Mouse (Mus musculus): ENCODE measurements around the gene Tmcc1. TPM values are rescaled to one million over a fixed set of nuclear protein-coding genes. Genes with fewer than 3 reads are reported as not detected.

Gene Tmcc1
- polyA plus RNA-seq, 1 experiment = 24.4 TPM

- Histone ChIP-seq H3K4me1 (replicated peaks; ENCODE audit: control insufficient read depth, insufficient read depth, low read length) (peaks cover 10% of the 10 kb centered on the region), H3K36me3 (ENCODE audit: control insufficient read depth, insufficient read depth, low read length) (no peaks in the 10 kb centered on the region), H3K4me3 (ENCODE audit: control insufficient read depth, insufficient read depth, low read length) (no peak overlapping the region), H3K27ac (ENCODE audit: control insufficient read depth, insufficient read depth, low read length) (no peak overlapping the region), H3K27me3 (ENCODE audit: control insufficient read depth, insufficient read depth, low read length) (no peaks in the 10 kb centered on the region)
- DNase-seq = no peak
- TF ChIP-seq POLR2A (IDR thresholded peaks at IDR 0.05; ENCODE audit: control insufficient read depth, extremely low read depth, insufficient read depth, low read length, poor library complexity) (no peak), CTCF (IDR thresholded peaks at IDR 0.05; ENCODE audit: borderline replicate concordance, control insufficient read depth, extremely low read depth, insufficient read depth, low read length, poor library complexity) (no peak)
- WGBS = 69% methylated on average over 7 of the region's 7 CpGs
These were observed 189.2 kb downstream of the Tmcc1 start for GRCm38 (mm10) chr6:116004069-116004468.

- Histone ChIP-seq H3K27me3 (ENCODE audit: control insufficient read depth, insufficient read depth, low read length) (no peaks in the 10 kb centered on the region), H3K4me1 (replicated peaks; ENCODE audit: control insufficient read depth, insufficient read depth, low read length) (peaks cover 10% of the 10 kb centered on the region), H3K27ac (ENCODE audit: control insufficient read depth, insufficient read depth, low read length) (no peak overlapping the region), H3K4me3 (ENCODE audit: control insufficient read depth, insufficient read depth, low read length) (no peak overlapping the region), H3K36me3 (ENCODE audit: control insufficient read depth, insufficient read depth, low read length) (no peaks in the 10 kb centered on the region)
- no peak for DNase-seq
- no peak for TF ChIP-seq POLR2A (IDR thresholded peaks at IDR 0.05; ENCODE audit: control insufficient read depth, extremely low read depth, insufficient read depth, low read length, poor library complexity)
- TF ChIP-seq CTCF (IDR thresholded peaks at IDR 0.05; ENCODE audit: borderline replicate concordance, control insufficient read depth, extremely low read depth, insufficient read depth, low read length, poor library complexity) = no peak
- 43% methylated on average over 5 of the region's 5 CpGs for WGBS
These were observed 189.8 kb downstream of the Tmcc1 start for GRCm38 (mm10) chr6:116003516-116003915.

- 94% methylated on average over 12 of the region's 12 CpGs for WGBS
- no peaks in the 10 kb centered on the region for H3K27me3 ChIP-seq (ENCODE audit: control insufficient read depth, insufficient read depth, low read length)
- H3K4me1 ChIP-seq (replicated peaks; ENCODE audit: control insufficient read depth, insufficient read depth, low read length) = peaks cover 13% of the 10 kb centered on the region
- no peaks in the 10 kb centered on the region for H3K36me3 ChIP-seq (ENCODE audit: control insufficient read depth, insufficient read depth, low read length)
- no peak for TF ChIP-seq CTCF (IDR thresholded peaks at IDR 0.05; ENCODE audit: borderline replicate concordance, control insufficient read depth, extremely low read depth, insufficient read depth, low read length, poor library complexity)
- TF ChIP-seq POLR2A (IDR thresholded peaks at IDR 0.05; ENCODE audit: control insufficient read depth, extremely low read depth, insufficient read depth, low read length, poor library complexity) = no peak
- no peak overlapping the region for H3K27ac ChIP-seq (ENCODE audit: control insufficient read depth, insufficient read depth, low read length)
- H3K4me3 ChIP-seq (ENCODE audit: control insufficient read depth, insufficient read depth, low read length) = no peak overlapping the region
- DNase-seq = no peak
These were observed 190.8 kb downstream of the Tmcc1 start for GRCm38 (mm10) chr6:116002311-116003104.

DNA sequence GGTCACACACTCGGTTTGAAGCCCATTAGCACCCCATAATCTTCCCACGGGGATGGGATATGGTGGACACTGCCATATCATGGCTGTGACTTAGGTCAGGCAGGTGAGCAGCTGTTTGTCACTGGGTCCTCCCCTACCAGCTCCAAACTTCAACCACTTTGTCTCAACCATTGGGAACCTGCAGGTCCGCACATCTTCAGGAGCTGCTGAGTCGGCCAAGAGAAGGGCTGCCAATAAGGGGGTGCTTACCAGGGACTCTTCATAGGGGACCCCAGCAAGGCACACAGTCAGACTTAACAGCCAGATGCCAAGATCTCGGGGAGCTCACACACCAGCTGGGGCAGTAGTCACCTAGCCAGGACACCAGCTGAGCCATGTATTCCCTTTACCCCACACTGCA is 192.4 kb downstream of the Tmcc1 start:
- no peak for TF ChIP-seq POLR2A (IDR thresholded peaks at IDR 0.05; ENCODE audit: control insufficient read depth, extremely low read depth, insufficient read depth, low read length, poor library complexity)
- TF ChIP-seq CTCF (IDR thresholded peaks at IDR 0.05; ENCODE audit: borderline replicate concordance, control insufficient read depth, extremely low read depth, insufficient read depth, low read length, poor library complexity) = no peak
- WGBS = 95% methylated on average over 5 of the region's 5 CpGs

GRCm38 (mm10) chr6:115999227-115999626 is 194.1 kb downstream of the Tmcc1 start:
- no peak overlapping the region for H3K4me3 ChIP-seq (ENCODE audit: control insufficient read depth, insufficient read depth, low read length)
- no peaks in the 10 kb centered on the region for H3K27me3 ChIP-seq (ENCODE audit: control insufficient read depth, insufficient read depth, low read length)
- H3K36me3 ChIP-seq (ENCODE audit: control insufficient read depth, insufficient read depth, low read length) = no peaks in the 10 kb centered on the region
- no peak for TF ChIP-seq POLR2A (IDR thresholded peaks at IDR 0.05; ENCODE audit: control insufficient read depth, extremely low read depth, insufficient read depth, low read length, poor library complexity)
- no peak for TF ChIP-seq CTCF (IDR thresholded peaks at IDR 0.05; ENCODE audit: borderline replicate concordance, control insufficient read depth, extremely low read depth, insufficient read depth, low read length, poor library complexity)
- no peak for DNase-seq
- H3K27ac ChIP-seq (ENCODE audit: control insufficient read depth, insufficient read depth, low read length) = no peak overlapping the region
- H3K4me1 ChIP-seq (replicated peaks; ENCODE audit: control insufficient read depth, insufficient read depth, low read length) = peaks cover 30% of the 10 kb centered on the region
- 98% methylated on average over 2 of the region's 2 CpGs for WGBS

More for the DNA sequence above, 192.4 kb downstream of the Tmcc1 start:
- Histone ChIP-seq H3K36me3 (ENCODE audit: control insufficient read depth, insufficient read depth, low read length) (no peaks in the 10 kb centered on the region), H3K4me1 (replicated peaks; ENCODE audit: control insufficient read depth, insufficient read depth, low read length) (peaks cover 25% of the 10 kb centered on the region), H3K27ac (ENCODE audit: control insufficient read depth, insufficient read depth, low read length) (no peak overlapping the region), H3K4me3 (ENCODE audit: control insufficient read depth, insufficient read depth, low read length) (no peak overlapping the region), H3K27me3 (ENCODE audit: control insufficient read depth, insufficient read depth, low read length) (no peaks in the 10 kb centered on the region)
- no peak for DNase-seq

DNA sequence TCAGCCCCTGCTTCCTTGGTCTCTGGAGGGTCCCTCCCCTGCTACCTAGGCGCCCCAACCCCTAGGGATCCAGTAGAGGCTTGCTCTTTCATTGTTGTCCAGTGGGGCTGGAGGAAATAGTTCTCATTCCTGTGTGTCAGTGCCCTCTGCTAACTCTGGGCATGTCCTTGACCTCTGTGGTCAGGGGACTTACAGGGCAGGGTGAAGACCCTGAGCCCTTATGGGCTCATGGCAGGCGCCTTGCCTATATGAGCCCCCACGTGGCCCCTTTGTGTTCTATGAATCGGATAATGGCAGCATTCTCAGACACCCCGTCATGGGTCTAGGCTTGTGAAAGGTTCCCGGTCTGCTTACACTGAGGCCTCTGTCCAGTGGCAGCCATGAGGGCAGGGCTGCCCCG is 194.5 kb downstream of the Tmcc1 start:
- Histone ChIP-seq H3K4me3 (ENCODE audit: control insufficient read depth, insufficient read depth, low read length) (no peak overlapping the region), H3K36me3 (ENCODE audit: control insufficient read depth, insufficient read depth, low read length) (no peaks in the 10 kb centered on the region), H3K27ac (ENCODE audit: control insufficient read depth, insufficient read depth, low read length) (no peak overlapping the region), H3K4me1 (replicated peaks; ENCODE audit: control insufficient read depth, insufficient read depth, low read length) (peaks cover 27% of the 10 kb centered on the region), H3K27me3 (ENCODE audit: control insufficient read depth, insufficient read depth, low read length) (no peaks in the 10 kb centered on the region)
- TF ChIP-seq CTCF (IDR thresholded peaks at IDR 0.05; ENCODE audit: borderline replicate concordance, control insufficient read depth, extremely low read depth, insufficient read depth, low read length, poor library complexity) = no peak
- no peak for TF ChIP-seq POLR2A (IDR thresholded peaks at IDR 0.05; ENCODE audit: control insufficient read depth, extremely low read depth, insufficient read depth, low read length, poor library complexity)
- WGBS = 96% methylated on average over 7 of the region's 7 CpGs
- DNase-seq = no peak

Measured in thymus, adult 2 months (tissue).